Mouse (Mus musculus) retina, adult 2 months (tissue): ENCODE data around the gene E430018J23Rik.
A peak's percentile ranks its signal among the peaks of the same experiment; 100 is the strongest.
"Not testable (repeated sequence)": the region's sequence is repeated elsewhere in the genome, so short reads cannot be mapped to it uniquely, and the experiment has no call there.

Experiments used
- DNase-seq: peaks from one replicate; pipeline ENCODE4 v3.0.0-alpha.2; 2012; ENCODE audit warnings: low read depth, low spot score

Gene E430018J23Rik

DNA sequence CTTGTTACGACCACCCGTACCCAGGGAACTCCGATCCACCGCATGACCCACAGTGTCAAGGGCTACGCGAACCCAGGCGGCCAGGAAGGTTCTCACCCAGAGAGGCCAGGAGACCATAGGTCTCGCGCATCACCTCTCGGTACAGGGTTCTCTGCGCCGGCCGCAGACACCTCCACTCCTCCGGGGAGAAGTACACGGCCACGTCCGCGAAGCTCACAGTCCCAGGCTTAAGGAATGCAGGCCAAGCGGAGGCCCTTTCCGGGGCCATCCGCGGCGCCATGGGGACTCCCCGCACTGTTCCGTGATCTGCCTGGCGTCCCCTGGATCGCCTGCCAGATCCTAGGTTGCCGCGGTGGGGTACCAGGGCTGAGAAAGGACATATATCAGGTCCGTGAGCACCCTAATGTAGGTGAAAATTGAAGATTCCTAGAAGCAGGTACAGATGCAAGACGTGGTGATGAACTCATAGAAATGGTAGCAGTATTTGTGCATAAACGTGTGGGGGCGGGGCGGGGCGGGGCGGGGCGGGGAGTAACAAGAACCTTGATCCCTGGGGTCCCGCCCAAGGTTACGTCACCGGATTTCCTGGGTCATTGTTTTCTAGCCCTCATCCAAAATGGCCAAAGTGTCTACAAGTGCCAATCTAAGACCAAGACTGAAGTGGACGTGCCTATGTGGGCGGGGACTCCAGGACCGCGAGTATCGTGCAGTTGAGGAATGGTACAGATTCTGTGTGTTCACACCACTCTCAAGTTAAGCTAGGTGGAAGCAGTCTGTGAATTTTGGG, at the start of gene E430018J23Rik:
Gene E430018J23Rik (minus strand): TSS at position 473 of the 787 bp plus-strand sequence.
- peak; percentile 98 for DNase-seq

DNA sequence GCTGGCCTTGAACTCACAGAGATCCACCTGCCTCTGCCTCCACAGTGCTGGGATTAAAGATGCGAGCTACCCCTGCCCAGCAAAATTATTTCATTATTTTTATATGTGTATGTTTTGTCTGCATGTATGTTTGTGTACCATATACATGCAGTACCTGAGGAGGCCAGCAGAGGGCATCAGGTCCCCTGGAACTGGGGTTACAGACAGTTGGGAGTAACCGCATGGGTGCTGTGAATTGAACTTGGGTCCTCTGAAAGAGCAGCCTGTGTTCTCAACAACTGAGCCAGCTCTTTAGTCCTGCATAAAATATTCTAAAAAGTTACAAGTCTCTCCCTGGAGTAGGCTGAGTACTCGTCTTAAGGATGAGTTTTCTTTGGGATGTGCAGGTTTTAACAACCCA, 44.3 kb upstream of the E430018J23Rik start:
- no peak for DNase-seq

DNA sequence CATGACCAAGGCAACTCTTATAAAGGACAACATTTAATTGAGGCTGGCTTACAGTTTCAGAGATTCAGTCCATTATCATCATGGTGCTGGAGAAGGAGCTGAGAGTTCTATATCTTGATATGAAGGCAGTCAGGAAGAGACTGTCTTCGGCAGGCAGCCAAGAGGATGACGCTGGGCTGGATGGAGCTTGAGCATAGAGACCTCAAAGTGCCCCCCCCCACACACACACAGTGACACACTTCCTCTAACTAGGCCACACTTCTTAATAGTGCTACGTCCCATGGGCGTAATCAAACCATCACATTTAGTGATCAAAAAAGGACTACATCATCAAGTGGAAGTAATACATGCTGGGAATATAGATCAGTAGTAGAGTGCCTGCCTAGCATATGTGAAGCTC, 41.8 kb upstream of the E430018J23Rik start:
- no peak for DNase-seq

GRCm38 (mm10) chr7:127426354-127426753, 32.9 kb upstream of the E430018J23Rik start:
- DNase-seq, result no peak

GRCm38 (mm10) chr7:127425911-127426310, 32.5 kb upstream of the E430018J23Rik start:
- no peak for DNase-seq

- DNase-seq, result no peak
These were observed 31.9 kb upstream of the E430018J23Rik start for GRCm38 (mm10) chr7:127425291-127425690.

DNA sequence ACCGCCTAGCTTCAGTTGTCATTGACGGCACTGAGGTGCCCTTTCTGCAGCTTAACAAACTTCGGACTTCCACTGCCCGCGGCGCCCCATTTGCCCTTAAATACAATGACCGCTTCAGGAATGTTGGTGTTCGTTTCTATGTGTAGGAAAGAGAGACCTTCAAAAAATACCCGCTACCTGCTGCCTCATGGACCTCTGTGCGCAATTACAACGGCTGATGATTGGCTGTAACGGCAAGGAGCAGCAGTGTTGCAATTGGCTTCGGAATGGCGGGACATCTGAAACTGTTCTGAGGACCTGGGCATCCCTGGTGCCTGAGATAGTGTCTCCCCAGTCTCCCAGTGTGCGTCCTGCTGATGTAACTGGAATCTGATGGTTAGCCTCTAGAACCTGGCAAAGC, 28.8 kb upstream of the E430018J23Rik start:
- no peak for DNase-seq

GRCm38 (mm10) chr7:127421388-127422191, 28.2 kb upstream of the E430018J23Rik start, which contains the start of gene Zfp688:
Gene Zfp688 (minus strand): TSS chr7:127422068.
- peak; percentile 68 for DNase-seq

- no peak for DNase-seq
These were observed 18.0 kb upstream of the E430018J23Rik start for GRCm38 (mm10) chr7:127411418-127411817.

DNA sequence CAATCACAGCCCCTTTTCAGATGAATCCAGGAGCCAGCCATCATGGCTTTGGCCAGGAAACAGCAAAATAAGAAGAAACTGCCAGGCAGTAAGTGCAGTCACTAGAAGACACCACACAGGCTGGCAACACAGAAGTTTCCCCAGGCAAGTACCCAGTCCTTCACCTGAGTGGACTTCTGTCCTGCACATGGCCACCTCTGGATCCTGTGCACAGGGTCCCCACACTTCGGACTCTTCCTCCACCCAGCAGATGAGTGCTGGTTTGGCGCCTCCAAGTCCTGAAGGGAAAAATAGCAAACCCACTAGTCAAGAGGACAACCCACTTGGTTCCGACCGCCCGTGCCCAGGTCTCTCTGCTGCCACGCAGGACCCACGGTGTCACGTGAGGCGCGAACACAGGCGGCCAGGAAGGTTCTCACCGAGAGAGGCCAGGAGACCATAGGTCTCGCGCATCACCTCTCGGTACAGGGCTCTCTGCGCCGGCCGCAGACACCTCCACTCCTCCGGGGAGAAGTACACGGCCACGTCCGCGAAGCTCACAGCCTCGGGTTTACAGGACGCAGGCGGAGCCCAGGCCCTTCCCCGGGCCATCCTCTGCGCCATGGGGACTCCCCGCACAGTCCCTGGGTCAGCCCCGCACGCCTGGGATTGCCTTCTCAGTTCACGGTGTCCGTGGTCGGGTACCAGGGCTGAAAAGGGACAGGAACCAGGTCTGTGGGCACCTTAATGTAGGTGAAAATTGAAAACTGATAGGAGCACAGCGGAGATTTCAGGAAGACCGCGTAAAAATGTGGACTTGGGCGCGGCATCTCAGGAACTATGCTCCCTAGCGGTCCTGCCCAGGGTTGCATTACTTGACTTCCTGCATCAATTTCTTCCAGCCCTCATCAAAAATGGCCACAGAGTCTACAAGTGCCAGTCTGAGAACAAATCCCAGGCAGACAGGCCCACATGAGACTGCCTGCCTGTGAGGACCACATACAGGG, 12.9 kb upstream of the E430018J23Rik start, which contains the start of gene Zfp764:
Gene Zfp764 (minus strand): TSS at position 821 of the 986 bp plus-strand sequence.
- DNase-seq, result peak; percentile 75

- DNase-seq, result not testable (repeated sequence)
These were observed 10.7 kb upstream of the E430018J23Rik start for GRCm38 (mm10) chr7:127404101-127404500.

DNA sequence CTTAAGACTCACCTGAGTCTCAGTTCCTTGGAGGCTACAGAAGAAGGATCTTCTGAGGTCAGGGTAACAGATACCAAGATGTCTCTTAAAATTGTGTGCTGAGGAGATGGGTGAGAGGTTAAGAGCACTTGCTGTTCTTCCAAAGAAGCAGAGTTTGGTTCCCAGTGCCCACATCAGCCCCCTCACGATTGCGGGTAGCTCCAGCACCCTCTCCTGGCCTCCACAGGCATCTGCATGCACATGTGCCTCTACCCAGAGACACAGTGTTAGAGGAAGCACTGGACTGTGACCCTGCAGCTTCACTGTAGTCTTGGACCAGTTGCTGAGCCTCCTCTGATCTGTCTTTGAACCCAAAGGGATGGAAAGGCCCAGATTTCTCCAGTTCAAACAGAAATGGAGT, 9.6 kb upstream of the E430018J23Rik start:
- DNase-seq, result no peak

DNA sequence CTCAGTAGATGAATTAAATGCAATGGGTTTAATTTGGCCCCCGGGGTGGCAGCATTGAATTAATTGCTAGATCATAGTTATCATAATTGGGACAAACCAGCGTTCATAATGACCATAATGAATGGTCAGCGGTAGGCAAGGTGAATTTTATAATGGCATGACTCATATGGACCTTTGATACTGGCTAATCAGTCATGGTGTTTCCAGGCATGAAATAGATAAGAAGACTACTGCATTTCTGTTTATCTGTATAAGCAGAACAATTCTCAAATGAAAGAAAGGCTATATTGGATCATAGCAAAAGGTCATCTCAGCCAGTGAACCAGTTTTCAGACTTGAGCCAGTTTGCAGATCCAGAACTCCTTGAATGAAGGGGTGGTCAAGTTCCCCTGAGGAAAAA, 6.9 kb upstream of the E430018J23Rik start:
- DNase-seq, result no peak

DNA sequence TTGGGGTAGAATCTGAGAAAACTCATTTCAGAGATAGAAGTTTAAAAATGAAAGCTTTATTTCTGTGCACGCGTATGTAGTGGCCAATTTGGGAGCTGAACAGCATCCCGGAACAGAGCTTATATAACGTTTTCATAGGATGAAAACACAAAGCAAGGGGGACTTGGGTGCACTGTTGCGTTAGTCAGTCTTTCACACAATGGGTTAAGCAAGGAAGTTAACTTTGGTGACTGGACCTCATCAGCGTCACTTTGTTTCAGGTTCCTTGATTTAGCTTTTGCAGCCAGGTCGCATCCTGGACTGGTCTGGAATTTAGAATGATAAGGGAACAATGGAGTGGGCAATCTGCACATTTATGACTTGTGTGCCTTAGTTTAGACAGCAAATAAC, 510 bp upstream of the E430018J23Rik start:
- no peak for DNase-seq

DNA sequence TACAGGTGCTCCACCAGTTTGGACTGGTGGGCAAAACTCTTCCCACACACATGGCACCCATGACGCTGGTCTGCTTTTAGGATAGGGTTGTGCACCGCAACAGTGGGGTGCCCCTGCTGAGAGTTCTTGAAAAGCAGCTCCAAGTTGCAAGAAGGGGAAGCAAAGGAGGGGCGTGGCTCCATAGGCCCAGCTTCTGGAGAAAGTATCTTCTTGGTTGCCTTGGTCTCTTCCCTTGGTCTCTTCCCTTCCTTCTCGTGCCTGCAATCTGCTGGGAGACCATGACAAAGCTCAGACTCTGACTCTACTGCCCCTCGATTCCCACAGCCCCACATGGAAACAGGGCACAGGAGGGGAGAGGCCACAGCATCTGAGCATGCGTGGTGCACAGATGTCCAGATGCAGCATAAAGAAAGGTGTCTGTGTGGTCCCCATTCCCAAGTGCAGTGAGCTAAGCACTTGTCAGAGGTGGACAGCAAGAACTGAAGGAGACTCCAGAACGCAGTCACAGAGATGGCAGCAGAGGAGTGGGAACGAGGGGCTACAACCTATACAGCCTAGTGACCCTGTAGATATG, 1.1 kb downstream of the E430018J23Rik start:
- no peak for DNase-seq

DNA sequence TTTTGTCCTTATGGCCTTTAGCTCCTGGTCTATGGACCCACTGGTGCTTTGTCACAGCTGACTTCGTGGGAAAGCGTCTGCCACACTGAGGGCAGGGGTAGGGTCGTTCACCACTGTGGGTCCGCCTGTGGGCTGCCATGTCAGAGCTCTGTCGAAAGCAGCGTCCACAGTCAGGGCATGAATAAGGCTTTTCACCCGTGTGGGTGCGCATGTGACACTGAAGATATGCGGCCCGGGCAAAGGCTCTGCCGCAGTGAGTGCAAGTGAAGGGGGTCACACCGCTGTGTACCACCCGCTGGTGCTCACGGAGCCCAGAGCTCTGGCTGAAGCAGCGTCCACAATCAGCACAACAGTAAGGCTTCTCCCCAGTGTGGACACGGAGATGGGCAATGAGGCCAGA, 1.9 kb downstream of the E430018J23Rik start:
- DNase-seq, result no peak

DNA sequence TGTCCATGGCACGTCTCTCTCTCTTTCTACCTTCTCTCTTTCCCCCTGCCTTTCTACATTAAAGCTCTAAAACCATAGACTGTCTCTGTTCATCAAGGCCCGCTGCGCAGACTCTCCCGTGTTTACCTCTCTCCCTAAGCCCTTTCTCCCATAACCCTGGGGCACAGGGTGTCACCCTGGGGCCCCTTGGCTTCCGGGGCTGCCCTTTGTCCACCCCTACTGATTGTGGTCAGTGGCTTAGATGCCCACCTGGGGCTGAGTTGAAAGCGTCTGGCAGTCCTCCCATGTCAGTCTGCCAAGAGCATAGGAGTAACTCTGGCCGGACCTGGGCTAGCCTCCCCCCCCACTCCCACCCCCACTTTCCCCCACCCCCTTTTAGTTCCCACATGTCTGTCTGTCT, 3.1 kb downstream of the E430018J23Rik start:
- DNase-seq, result no peak

DNA sequence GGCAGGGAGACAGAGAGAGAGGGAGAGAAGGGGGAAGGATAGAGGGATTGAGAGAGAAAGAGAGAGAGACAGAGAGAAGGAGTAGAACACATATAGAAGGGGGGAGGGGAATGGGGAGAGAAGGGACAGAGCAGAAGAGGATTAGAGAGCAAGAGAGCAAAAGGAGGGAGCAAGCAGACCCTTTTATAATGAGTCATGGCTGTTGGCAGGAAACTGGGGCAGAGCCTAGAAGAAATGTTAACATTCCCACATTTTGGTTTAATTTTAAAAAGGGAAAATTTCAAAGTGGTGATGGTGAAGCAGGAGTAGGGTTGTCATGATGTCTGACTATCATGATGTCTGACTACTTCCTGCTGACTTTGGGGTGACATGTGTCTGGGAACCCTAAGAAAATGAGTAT, 5.2 kb downstream of the E430018J23Rik start:
- not testable (repeated sequence) for DNase-seq

GRCm38 (mm10) chr7:127386641-127387392, 6.6 kb downstream of the E430018J23Rik start, which contains the start of gene 9130019O22Rik:
Gene 9130019O22Rik (minus strand): TSS chr7:127387166.
- DNase-seq, result peak; percentile 79

DNA sequence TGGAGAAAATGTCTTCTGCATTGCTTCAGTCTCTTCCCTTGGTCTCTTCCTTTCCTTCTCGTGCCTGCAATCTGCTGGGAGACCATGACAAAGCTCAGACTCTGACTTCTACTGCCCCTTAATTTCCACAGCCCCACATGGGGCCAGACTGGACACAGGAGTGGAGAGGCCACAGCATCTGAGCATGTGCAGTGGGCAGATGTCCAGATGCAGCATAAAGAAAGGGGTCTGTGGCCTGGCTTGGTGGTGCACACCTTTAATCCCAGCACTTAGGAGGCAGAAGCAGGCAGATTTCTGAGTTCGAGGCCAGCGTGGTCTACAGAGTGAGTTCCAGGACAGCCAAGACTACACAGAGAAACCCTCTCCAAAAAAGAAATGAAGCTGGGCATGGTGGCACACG, 7.9 kb downstream of the E430018J23Rik start:
- not testable (repeated sequence) for DNase-seq
